ENCODE assay signal across 8 mouse cellular contexts in genomic region chr4:138921254-138922130, GRCm38 (mm10). TPM values are rescaled to one million over a fixed set of nuclear protein-coding genes. Genes with fewer than 3 reads are reported as not detected.
DNase-seq lines count a peak whose midpoint lies in the region; ATAC-seq lines count a peak whose summit lies in the region.

No protein-coding gene starts in this region.

- DNase-seq in kidney, postnatal 25 days, result no peak
- no peak for DNase-seq in forebrain, embryonic 11.5 days (ENCODE audit: low spot score)
- DNase-seq in limb, embryonic 11.5 days (ENCODE audit: low spot score), result no peak
- DNase-seq in right cerebral cortex, postnatal 10 days (ENCODE audit: low spot score in 2 of 2), result no peak
- DNase-seq in left cerebral cortex, adult 9 months (ENCODE audit: low spot score in 2 of 2), result no peak
- no peak for DNase-seq in frontal cortex, adult 2 months (ENCODE audit: extremely low spot score in 1 of 2, low spot score in 1 of 2)

- peak; percentile 49; the same call in 1 of the 2 replicates for ATAC-seq in kidney, embryonic 16.5 days (ENCODE audit: low FRiP score, low TSS enrichment)
- peak; percentile 24; the same call in 1 of the 2 replicates for ATAC-seq in forebrain, embryonic 11.5 days (replicated peaks; ENCODE audit: low FRiP score)
- ATAC-seq in limb, embryonic 11.5 days (ENCODE audit: insufficient number of reproducible peaks, low FRiP score, low TSS enrichment, low read depth), result no peak
- ATAC-seq in neural tube, embryonic 15.5 days (ENCODE audit: low FRiP score), result peak; percentile 79

- 43% methylated on average over 20 of the region's 20 CpGs for WGBS in kidney, embryonic 16.5 days
- 36% methylated on average over 20 of the region's 20 CpGs for WGBS in forebrain, embryonic 11.5 days
- WGBS in limb, embryonic 11.5 days, result 41% methylated on average over 20 of the region's 20 CpGs
- 30% methylated on average over 20 of the region's 20 CpGs for WGBS in neural tube, embryonic 15.5 days

- peak overlapping the region; percentile 18 for H3K4me3 ChIP-seq in kidney, embryonic 16.5 days (ENCODE audit: low read length)
- peak overlapping the region; percentile 17; the same call in 1 of the 2 replicates for H3K4me3 ChIP-seq in forebrain, embryonic 11.5 days (ENCODE audit: low read depth, low read length)
- H3K4me3 ChIP-seq in limb, embryonic 11.5 days (ENCODE audit: low read depth, low read length), result peak overlapping the region; percentile 14; the same call in 1 of the 2 replicates
- peak overlapping the region; percentile 31 for H3K4me3 ChIP-seq in neural tube, embryonic 15.5 days (replicated peaks)

- H3K9ac ChIP-seq in kidney, embryonic 16.5 days (replicated peaks; ENCODE audit: low read length), result no peak overlapping the region
- H3K9ac ChIP-seq in forebrain, embryonic 11.5 days (ENCODE audit: low read length), result no peak overlapping the region
- H3K9ac ChIP-seq in limb, embryonic 11.5 days (ENCODE audit: low read length), result no peak overlapping the region
- peak overlapping the region; percentile 26 for H3K9ac ChIP-seq in neural tube, embryonic 15.5 days (replicated peaks)

- no peaks in the 10 kb centered on the region for H3K27me3 ChIP-seq in kidney, embryonic 16.5 days (ENCODE audit: insufficient read depth, low read length)
- H3K27me3 ChIP-seq in forebrain, embryonic 11.5 days (ENCODE audit: control insufficient read depth, insufficient read depth, low read length), result no peaks in the 10 kb centered on the region
- H3K27me3 ChIP-seq in limb, embryonic 11.5 days (ENCODE audit: control insufficient read depth, insufficient read depth, low read length), result no peaks in the 10 kb centered on the region
- 0 out of 2 replicates have a peak, but pooled peaks cover 3% of the 10 kb centered on the region for H3K27me3 ChIP-seq in neural tube, embryonic 15.5 days (replicated peaks)

- peaks cover 8% of the 10 kb centered on the region; the same call in 1 of the 2 replicates for H3K4me1 ChIP-seq in kidney, embryonic 16.5 days (ENCODE audit: insufficient read depth, low read length)
- H3K4me1 ChIP-seq in forebrain, embryonic 11.5 days (replicated peaks; ENCODE audit: control insufficient read depth, insufficient read depth, low read length), result no peaks in the 10 kb centered on the region
- no peaks in the 10 kb centered on the region for H3K4me1 ChIP-seq in limb, embryonic 11.5 days (ENCODE audit: control insufficient read depth, insufficient read depth, low read length)
- peaks cover 18% of the 10 kb centered on the region for H3K4me1 ChIP-seq in neural tube, embryonic 15.5 days

- no peaks in the 10 kb centered on the region for H3K9me3 ChIP-seq in kidney, embryonic 16.5 days (ENCODE audit: low read length)
- no peaks in the 10 kb centered on the region for H3K9me3 ChIP-seq in forebrain, embryonic 11.5 days (ENCODE audit: control insufficient read depth, low read length)
- H3K9me3 ChIP-seq in limb, embryonic 11.5 days (ENCODE audit: control insufficient read depth, low read length), result no peaks in the 10 kb centered on the region
- no peaks in the 10 kb centered on the region for H3K9me3 ChIP-seq in neural tube, embryonic 15.5 days (replicated peaks)

- no peak overlapping the region for H3K27ac ChIP-seq in kidney, embryonic 16.5 days (ENCODE audit: low read length)
- H3K27ac ChIP-seq in forebrain, embryonic 11.5 days (ENCODE audit: low read depth, low read length), result no peak overlapping the region
- no peak overlapping the region for H3K27ac ChIP-seq in limb, embryonic 11.5 days (replicated peaks; ENCODE audit: low read depth, low read length)
- peak overlapping the region; percentile 70 for H3K27ac ChIP-seq in neural tube, embryonic 15.5 days (replicated peaks)

- no peaks in the 10 kb centered on the region for H3K36me3 ChIP-seq in kidney, embryonic 16.5 days (ENCODE audit: insufficient read depth, low read length)
- H3K36me3 ChIP-seq in forebrain, embryonic 11.5 days (ENCODE audit: control insufficient read depth, insufficient read depth, low read length), result no peaks in the 10 kb centered on the region
- H3K36me3 ChIP-seq in limb, embryonic 11.5 days (ENCODE audit: control insufficient read depth, insufficient read depth, low read length), result no peaks in the 10 kb centered on the region
- H3K36me3 ChIP-seq in neural tube, embryonic 15.5 days, result no peaks in the 10 kb centered on the region

- peak overlapping the region; percentile 50 for H3K4me2 ChIP-seq in kidney, embryonic 16.5 days (replicated peaks; ENCODE audit: low read depth, low read length)
- peak overlapping the region; percentile 39 for H3K4me2 ChIP-seq in forebrain, embryonic 11.5 days (ENCODE audit: low read depth, low read length, severe bottlenecking)
- peak overlapping the region; percentile 37 for H3K4me2 ChIP-seq in limb, embryonic 11.5 days (ENCODE audit: low read depth, severe bottlenecking)
- H3K4me2 ChIP-seq in neural tube, embryonic 15.5 days, result peak overlapping the region; percentile 59

RNA-seq across cellular contexts. Expression of gene Otud3, which starts 7.7 kb away (rescaled TPM):
- 3.0 and 3.6 TPM in 2 replicates for polyA plus RNA-seq in kidney, embryonic 16.5 days (2015; fragmentation: Nextera tagmentation; extraction: Ambion mirVana)
- 2.8 and 3.5 TPM in 2 replicates for polyA plus RNA-seq in forebrain, embryonic 11.5 days (2014; fragmentation: Nextera tagmentation; extraction: Ambion mirVana)
- 3.6 and 3.7 TPM in 2 replicates for polyA plus RNA-seq in limb, embryonic 11.5 days (2014; fragmentation: Nextera tagmentation; extraction: Ambion mirVana)
- polyA plus RNA-seq in neural tube, embryonic 15.5 days (2015; fragmentation: Nextera tagmentation; extraction: Ambion mirVana), result 2.2 and 3.7 TPM in 2 replicates
- 11.3 and 13.3 TPM in 2 replicates for polyA plus RNA-seq in frontal cortex, adult 2 months (2012; rRNA removed)

RNA-seq across cellular contexts. Expression of gene Pla2g2e, which starts 43.8 kb away (rescaled TPM):
- 0.35 and 0.55 TPM in 2 replicates for polyA plus RNA-seq in kidney, embryonic 16.5 days (2015; fragmentation: Nextera tagmentation; extraction: Ambion mirVana)
- polyA plus RNA-seq in forebrain, embryonic 11.5 days (2014; fragmentation: Nextera tagmentation; extraction: Ambion mirVana), result not detected in 2 replicates
- not detected in 2 replicates for polyA plus RNA-seq in limb, embryonic 11.5 days (2014; fragmentation: Nextera tagmentation; extraction: Ambion mirVana)
- not detected in 2 replicates for polyA plus RNA-seq in neural tube, embryonic 15.5 days (2015; fragmentation: Nextera tagmentation; extraction: Ambion mirVana)
- 0.19 TPM in 1 of 2 replicates, not detected in the other for polyA plus RNA-seq in frontal cortex, adult 2 months (2012; rRNA removed)

RNA-seq across cellular contexts. Expression of gene Rnf186, which starts 45.4 kb away (rescaled TPM):
- polyA plus RNA-seq in kidney, embryonic 16.5 days (2015; fragmentation: Nextera tagmentation; extraction: Ambion mirVana), result 9.8 and 11.0 TPM in 2 replicates
- not detected in 2 replicates for polyA plus RNA-seq in forebrain, embryonic 11.5 days (2014; fragmentation: Nextera tagmentation; extraction: Ambion mirVana)
- polyA plus RNA-seq in limb, embryonic 11.5 days (2014; fragmentation: Nextera tagmentation; extraction: Ambion mirVana), result not detected in 2 replicates
- polyA plus RNA-seq in neural tube, embryonic 15.5 days (2015; fragmentation: Nextera tagmentation; extraction: Ambion mirVana), result 3.5 TPM in 1 of 2 replicates, not detected in the other
- polyA plus RNA-seq in frontal cortex, adult 2 months (2012; rRNA removed), result not detected in 2 replicates

RNA-seq across cellular contexts. Expression of gene Gm13030, which starts 47.7 kb away (rescaled TPM):
- not detected in 2 replicates for polyA plus RNA-seq in kidney, embryonic 16.5 days (2015; fragmentation: Nextera tagmentation; extraction: Ambion mirVana)
- not detected in 2 replicates for polyA plus RNA-seq in forebrain, embryonic 11.5 days (2014; fragmentation: Nextera tagmentation; extraction: Ambion mirVana)
- not detected in 2 replicates for polyA plus RNA-seq in limb, embryonic 11.5 days (2014; fragmentation: Nextera tagmentation; extraction: Ambion mirVana)
- polyA plus RNA-seq in neural tube, embryonic 15.5 days (2015; fragmentation: Nextera tagmentation; extraction: Ambion mirVana), result not detected in 2 replicates
- polyA plus RNA-seq in frontal cortex, adult 2 months (2012; rRNA removed), result not detected in 2 replicates

RNA-seq across cellular contexts. Expression of gene Tmco4, which starts 51.2 kb away (rescaled TPM):
- polyA plus RNA-seq in kidney, embryonic 16.5 days (2015; fragmentation: Nextera tagmentation; extraction: Ambion mirVana), result 8.8 and 8.9 TPM in 2 replicates
- polyA plus RNA-seq in forebrain, embryonic 11.5 days (2014; fragmentation: Nextera tagmentation; extraction: Ambion mirVana), result 0.77 and 0.96 TPM in 2 replicates
- polyA plus RNA-seq in limb, embryonic 11.5 days (2014; fragmentation: Nextera tagmentation; extraction: Ambion mirVana), result 1.0 and 1.4 TPM in 2 replicates
- 1.2 and 3.7 TPM in 2 replicates for polyA plus RNA-seq in neural tube, embryonic 15.5 days (2015; fragmentation: Nextera tagmentation; extraction: Ambion mirVana)
- polyA plus RNA-seq in frontal cortex, adult 2 months (2012; rRNA removed), result 3.3 and 3.4 TPM in 2 replicates
